Mouse (Mus musculus) cerebral cortex, adult 2 months (tissue): ENCODE data around the gene Gopc.

Experiments used
- WGBS: fragments of 180-500 bp; shearing (Covaris S2); methylation state at CpG from one replicate; pipeline ENCODE4 v1.1.7; 2018; 5-methylcytosine and 5-hydroxymethylcytosine counted together

Gopc gene

DNA sequence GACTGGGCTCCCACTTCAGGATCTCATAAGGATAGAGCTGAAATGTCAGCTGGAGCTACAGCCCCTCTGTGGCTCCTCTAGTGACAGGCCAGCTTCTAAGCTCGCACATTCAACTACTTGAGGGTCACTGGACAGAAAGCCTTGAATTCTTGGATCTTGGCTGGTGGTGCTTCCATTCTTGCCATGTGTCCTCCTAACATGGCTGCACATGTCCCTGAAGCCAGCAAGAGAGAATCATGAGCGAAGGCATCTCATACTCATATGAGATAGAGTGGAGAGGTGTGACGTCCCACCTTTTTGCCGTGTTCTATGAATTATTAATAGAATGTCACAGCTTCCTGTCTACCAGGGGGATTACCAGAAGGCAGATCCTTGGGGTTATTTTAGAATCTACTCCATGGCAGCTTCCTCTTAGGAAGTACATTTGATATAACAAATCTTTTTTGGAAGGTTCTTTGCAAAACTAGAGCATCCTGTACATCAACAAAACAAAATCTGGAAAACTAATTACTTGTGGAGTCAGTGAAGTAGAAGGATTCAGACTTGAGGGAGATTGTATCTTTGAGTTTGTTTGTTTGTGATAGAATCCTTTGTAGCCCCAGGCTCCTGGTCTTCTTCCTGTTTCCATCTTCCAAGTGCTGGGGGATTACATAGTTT is 87.9 kb downstream of the Gopc start:
- WGBS = 69% methylated on average over 4 of the region's 4 CpGs

GRCm38 (mm10) chr10:52292391-52292790 is 89.5 kb downstream of the Gopc start:
- WGBS = 32% methylated on average over 1 of the region's 1 CpGs

- 96% methylated on average over 3 of the region's 3 CpGs for WGBS
Measured at GRCm38 (mm10) chr10:52289261-52289660, 92.7 kb downstream of the Gopc start.

- 85% methylated on average over 5 of the region's 5 CpGs for WGBS
Measured at GRCm38 (mm10) chr10:52287852-52288533, 93.9 kb downstream of the Gopc start.
